Mouse (Mus musculus): ENCODE data around the gene Syndig1.

DNA sequence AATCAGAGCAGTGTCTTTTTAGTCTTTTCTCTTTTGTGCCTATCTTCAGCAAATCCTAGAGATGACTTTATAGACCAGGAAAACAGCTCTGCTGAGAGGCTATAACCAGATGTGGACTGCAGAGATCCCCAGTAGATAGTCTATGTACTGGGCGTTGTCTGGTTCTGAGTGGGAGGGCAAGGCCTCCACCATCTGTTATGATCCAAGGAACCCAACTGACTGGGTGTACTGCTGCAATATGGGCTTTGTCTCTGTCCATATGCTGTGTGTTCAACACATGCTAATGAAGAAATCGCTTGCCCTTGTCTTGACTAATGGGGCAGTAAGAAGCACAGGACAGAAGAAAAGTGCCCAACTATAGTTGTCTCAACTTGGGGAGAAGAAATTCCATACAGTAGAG is 23.8 kb upstream of the Syndig1 start:
- TF ChIP-seq POLR2A (IDR thresholded peaks at IDR 0.05; ENCODE audit: control insufficient read depth, low read depth, low read length) (no peak), CTCF (IDR thresholded peaks at IDR 0.05; ENCODE audit: control insufficient read depth, insufficient read depth, insufficient replicate concordance, low read depth, low read length) (no peak)

Measured in testis, adult 2 months (tissue).